Mouse (Mus musculus): ENCODE results near the gene Rsf1. TPM values are rescaled to one million over a fixed set of nuclear protein-coding genes. Genes with fewer than 3 reads are reported as not detected.

Gene Rsf1
- polyA plus RNA-seq, 1 experiment: 4.6 TPM

DNA sequence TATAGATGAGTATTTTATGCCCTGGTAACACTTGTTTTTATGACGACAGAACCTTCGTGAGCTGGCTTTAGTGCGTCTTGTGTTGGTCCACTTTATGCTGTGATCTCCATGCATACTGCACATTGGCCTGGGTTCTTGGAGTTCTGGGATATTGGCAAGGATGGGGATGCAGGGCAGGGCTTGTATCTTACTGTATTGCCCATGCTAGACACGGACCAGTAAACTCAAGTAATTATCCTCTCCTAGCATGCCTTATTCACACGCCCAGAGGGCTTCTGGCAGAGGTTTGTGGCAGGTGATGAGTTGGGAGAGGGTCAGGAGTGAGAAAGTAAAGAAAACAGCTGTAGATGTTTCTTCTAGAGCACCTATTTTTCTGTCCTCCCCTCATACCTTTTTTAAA is 135.0 kb downstream of the Rsf1 start:
- Histone ChIP-seq H3K4me3 (ENCODE audit: control insufficient read depth, insufficient read depth, low read length) (no peak overlapping the region), H3K4me1 (replicated peaks; ENCODE audit: control insufficient read depth, insufficient read depth, low read length) (peaks cover 4% of the 10 kb centered on the region; the same call in 1 of the 2 replicates), H3K27me3 (ENCODE audit: control insufficient read depth, insufficient read depth, low read length) (no peaks in the 10 kb centered on the region), H3K36me3 (ENCODE audit: control insufficient read depth, insufficient read depth, low read length) (peaks cover 53% of the 10 kb centered on the region), H3K27ac (ENCODE audit: control insufficient read depth, insufficient read depth, low read length) (no peak overlapping the region)
- DNase-seq: no peak
- TF ChIP-seq CTCF (IDR thresholded peaks at IDR 0.05; ENCODE audit: borderline replicate concordance, control insufficient read depth, extremely low read depth, insufficient read depth, low read length, poor library complexity): no peak
- TF ChIP-seq POLR2A (IDR thresholded peaks at IDR 0.05; ENCODE audit: control insufficient read depth, extremely low read depth, insufficient read depth, low read length, poor library complexity): no peak
- over 99% methylated on average over 5 of the region's 5 CpGs for WGBS

- Histone ChIP-seq H3K4me1 (replicated peaks; ENCODE audit: control insufficient read depth, insufficient read depth, low read length) (peaks cover 10% of the 10 kb centered on the region), H3K36me3 (ENCODE audit: control insufficient read depth, insufficient read depth, low read length) (peaks cover 52% of the 10 kb centered on the region), H3K27ac (ENCODE audit: control insufficient read depth, insufficient read depth, low read length) (no peak overlapping the region), H3K4me3 (ENCODE audit: control insufficient read depth, insufficient read depth, low read length) (no peak overlapping the region), H3K27me3 (ENCODE audit: control insufficient read depth, insufficient read depth, low read length) (no peaks in the 10 kb centered on the region)
- no peak for TF ChIP-seq POLR2A (IDR thresholded peaks at IDR 0.05; ENCODE audit: control insufficient read depth, extremely low read depth, insufficient read depth, low read length, poor library complexity)
- TF ChIP-seq CTCF (IDR thresholded peaks at IDR 0.05; ENCODE audit: borderline replicate concordance, control insufficient read depth, extremely low read depth, insufficient read depth, low read length, poor library complexity): no peak
- WGBS: 88% methylated on average over 1 of the region's 1 CpGs
- DNase-seq: no peak
These were observed 137.6 kb downstream of the Rsf1 start for GRCm38 (mm10) chr7:97717326-97717725.

- no peak for TF ChIP-seq POLR2A (IDR thresholded peaks at IDR 0.05; ENCODE audit: control insufficient read depth, extremely low read depth, insufficient read depth, low read length, poor library complexity)
- no peak for TF ChIP-seq CTCF (IDR thresholded peaks at IDR 0.05; ENCODE audit: borderline replicate concordance, control insufficient read depth, extremely low read depth, insufficient read depth, low read length, poor library complexity)
- H3K27ac ChIP-seq (ENCODE audit: control insufficient read depth, insufficient read depth, low read length): peak overlapping the region; percentile 14; the same call in 1 of the 2 replicates
- no peaks in the 10 kb centered on the region for H3K27me3 ChIP-seq (ENCODE audit: control insufficient read depth, insufficient read depth, low read length)
- H3K4me3 ChIP-seq (ENCODE audit: control insufficient read depth, insufficient read depth, low read length): no peak overlapping the region
- WGBS: 87% methylated on average over 5 of the region's 5 CpGs
- peaks cover 48% of the 10 kb centered on the region for H3K36me3 ChIP-seq (ENCODE audit: control insufficient read depth, insufficient read depth, low read length)
- DNase-seq: no peak
- peaks cover 16% of the 10 kb centered on the region for H3K4me1 ChIP-seq (replicated peaks; ENCODE audit: control insufficient read depth, insufficient read depth, low read length)
These were observed 139.4 kb downstream of the Rsf1 start for GRCm38 (mm10) chr7:97719078-97719477.

- H3K27me3 ChIP-seq (ENCODE audit: control insufficient read depth, insufficient read depth, low read length): no peaks in the 10 kb centered on the region
- peaks cover 42% of the 10 kb centered on the region for H3K36me3 ChIP-seq (ENCODE audit: control insufficient read depth, insufficient read depth, low read length)
- WGBS: 83% methylated on average over 5 of the region's 5 CpGs
- no peak overlapping the region for H3K27ac ChIP-seq (ENCODE audit: control insufficient read depth, insufficient read depth, low read length)
- H3K4me3 ChIP-seq (ENCODE audit: control insufficient read depth, insufficient read depth, low read length): no peak overlapping the region
- H3K4me1 ChIP-seq (replicated peaks; ENCODE audit: control insufficient read depth, insufficient read depth, low read length): peaks cover 19% of the 10 kb centered on the region
- DNase-seq: no peak
- TF ChIP-seq CTCF (IDR thresholded peaks at IDR 0.05; ENCODE audit: borderline replicate concordance, control insufficient read depth, extremely low read depth, insufficient read depth, low read length, poor library complexity) (no peak), POLR2A (IDR thresholded peaks at IDR 0.05; ENCODE audit: control insufficient read depth, extremely low read depth, insufficient read depth, low read length, poor library complexity) (no peak)
These were observed 140.4 kb downstream of the Rsf1 start for GRCm38 (mm10) chr7:97720109-97720508.

GRCm38 (mm10) chr7:97722278-97722918 is 142.7 kb downstream of the Rsf1 start:
- Histone ChIP-seq H3K36me3 (ENCODE audit: control insufficient read depth, insufficient read depth, low read length) (peaks cover 41% of the 10 kb centered on the region), H3K27me3 (ENCODE audit: control insufficient read depth, insufficient read depth, low read length) (no peaks in the 10 kb centered on the region), H3K4me1 (replicated peaks; ENCODE audit: control insufficient read depth, insufficient read depth, low read length) (peaks cover 33% of the 10 kb centered on the region), H3K4me3 (ENCODE audit: control insufficient read depth, insufficient read depth, low read length) (no peak overlapping the region), H3K27ac (ENCODE audit: control insufficient read depth, insufficient read depth, low read length) (peak overlapping the region; percentile 97)
- DNase-seq: peak; percentile 58
- TF ChIP-seq CTCF (IDR thresholded peaks at IDR 0.05; ENCODE audit: borderline replicate concordance, control insufficient read depth, extremely low read depth, insufficient read depth, low read length, poor library complexity) (no peak), POLR2A (IDR thresholded peaks at IDR 0.05; ENCODE audit: control insufficient read depth, extremely low read depth, insufficient read depth, low read length, poor library complexity) (no peak)
- WGBS: 39% methylated on average over 7 of the region's 7 CpGs

DNA sequence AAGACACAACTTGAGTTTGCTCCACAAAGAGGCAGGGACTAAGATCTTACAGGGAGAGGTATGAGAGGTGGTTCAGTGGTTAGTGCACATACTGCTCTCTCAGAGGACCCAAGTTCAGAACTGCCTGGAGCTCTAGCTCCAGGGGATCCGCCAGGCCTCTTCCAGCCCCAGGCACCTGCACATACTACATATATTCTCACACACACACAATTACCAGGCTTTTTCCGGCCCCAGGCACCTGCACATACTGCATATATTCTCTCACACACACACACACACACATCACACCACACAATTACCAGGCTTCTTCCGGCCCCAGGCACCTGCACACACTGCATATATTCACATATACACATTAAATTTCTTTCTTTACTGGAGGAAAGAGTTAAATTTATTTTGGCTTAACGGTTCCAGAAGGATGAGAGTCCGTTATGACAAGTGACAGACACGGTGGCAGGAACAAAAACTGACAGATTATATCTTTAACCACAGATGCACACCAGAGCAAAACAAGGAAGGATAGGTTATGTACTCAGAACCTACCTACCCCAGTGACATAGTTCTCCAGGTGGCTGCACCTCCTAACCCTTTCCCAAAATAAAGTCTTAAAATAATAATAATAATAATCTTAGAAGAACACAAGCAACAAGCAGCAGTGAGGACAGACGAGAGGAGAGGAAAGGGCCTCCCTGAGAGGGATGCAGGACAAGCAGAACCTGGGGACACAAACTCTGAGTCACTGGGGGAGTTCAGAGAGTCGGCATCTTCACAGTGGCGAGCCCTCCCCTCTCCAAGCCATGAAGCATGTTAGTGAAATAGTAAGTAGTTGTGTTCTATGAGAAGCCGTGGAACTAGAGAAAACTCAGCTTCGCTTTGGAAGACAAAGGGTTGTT is 144.2 kb downstream of the Rsf1 start:
- Histone ChIP-seq H3K4me3 (ENCODE audit: control insufficient read depth, insufficient read depth, low read length) (peak overlapping the region; percentile 5; the same call in 1 of the 2 replicates), H3K27ac (ENCODE audit: control insufficient read depth, insufficient read depth, low read length) (peak overlapping the region; percentile 98), H3K4me1 (replicated peaks; ENCODE audit: control insufficient read depth, insufficient read depth, low read length) (peaks cover 40% of the 10 kb centered on the region), H3K36me3 (ENCODE audit: control insufficient read depth, insufficient read depth, low read length) (peaks cover 50% of the 10 kb centered on the region), H3K27me3 (ENCODE audit: control insufficient read depth, insufficient read depth, low read length) (no peaks in the 10 kb centered on the region)
- no peak for TF ChIP-seq POLR2A (IDR thresholded peaks at IDR 0.05; ENCODE audit: control insufficient read depth, extremely low read depth, insufficient read depth, low read length, poor library complexity)
- TF ChIP-seq CTCF (IDR thresholded peaks at IDR 0.05; ENCODE audit: borderline replicate concordance, control insufficient read depth, extremely low read depth, insufficient read depth, low read length, poor library complexity): no peak
- WGBS: 7% methylated on average over 11 of the region's 11 CpGs
- DNase-seq: peak; percentile 71
